ENCODE assay signal across 8 mouse cellular contexts in the genomic region with DNA sequence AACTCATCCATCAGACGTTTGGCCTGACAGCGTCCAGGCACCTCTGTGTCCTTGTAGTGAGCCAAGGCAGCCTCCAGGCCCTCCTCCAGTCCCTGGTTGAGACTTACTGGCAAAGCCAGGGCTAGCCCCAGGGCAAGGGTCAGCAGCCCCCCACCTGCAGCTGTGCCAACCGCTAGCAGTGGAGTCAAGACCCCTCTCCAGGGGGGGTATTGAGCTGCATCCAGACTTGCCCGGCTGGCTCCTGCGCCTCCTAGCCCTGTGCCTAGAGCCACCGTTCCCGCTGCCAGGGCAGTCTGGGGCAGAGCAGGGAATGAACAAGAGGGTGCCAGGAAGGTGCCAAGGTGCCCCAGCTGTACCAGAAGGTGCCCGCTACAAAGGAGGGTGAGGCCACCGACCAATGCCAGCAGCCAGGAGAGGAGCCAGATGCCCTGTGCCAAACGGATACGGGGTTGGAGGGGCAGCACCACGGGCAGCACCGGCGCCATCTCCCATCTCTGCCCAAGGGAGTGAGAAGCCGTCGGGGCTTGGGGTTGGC. TPM values are rescaled to one million over a fixed set of nuclear protein-coding genes. Genes with fewer than 3 reads are reported as not detected.
DNase-seq lines count a peak whose midpoint lies in the region; ATAC-seq and TF ChIP-seq lines count a peak whose summit lies in the region.

No protein-coding gene starts in this region.

- H3K27me3 ChIP-seq in heart, embryonic 14.5 days (ENCODE audit: control insufficient read depth, insufficient read depth, low read length): no peaks in the 10 kb centered on the region
- no peaks in the 10 kb centered on the region for H3K27me3 ChIP-seq in G1E (ENCODE audit: insufficient read depth, low read length)
- no peaks in the 10 kb centered on the region for H3K27me3 ChIP-seq in forebrain, embryonic 10.5 days (ENCODE audit: poor library complexity, severe bottlenecking)
- H3K27me3 ChIP-seq in liver, embryonic 12.5 days (replicated peaks): no peaks in the 10 kb centered on the region

- ATAC-seq in heart, embryonic 14.5 days (ENCODE audit: insufficient number of reproducible peaks, insufficient read depth, low FRiP score, low read depth): 0 out of 2 replicates have a peak, but pooled peaks have one; percentile 7
- ATAC-seq in G1E (ENCODE audit: extremely low read depth, insufficient number of reproducible peaks, low FRiP score, poor library complexity, severe bottlenecking): no peak
- peak; percentile 14; the same call in 1 of the 2 replicates for ATAC-seq in liver, embryonic 12.5 days

- H3K4me1 ChIP-seq in heart, embryonic 14.5 days (ENCODE audit: control insufficient read depth in 2 of 2, insufficient read depth in 2 of 2, low read length in 2 of 2): peaks cover 5 to 8% of the 10 kb centered on the region in 2 experiments; a peak in 3 of 4 replicates
- H3K4me1 ChIP-seq in G1E (ENCODE audit: insufficient read depth, low read depth, low read length): peaks cover 86% of the 10 kb centered on the region
- H3K4me1 ChIP-seq in forebrain, embryonic 10.5 days: peaks cover 28% of the 10 kb centered on the region
- H3K4me1 ChIP-seq in liver, embryonic 12.5 days: peaks cover 55% of the 10 kb centered on the region

- DNase-seq in heart, adult 9 months (ENCODE audit: low spot score in 2 of 2): no peak
- DNase-seq in G1E (ENCODE audit: low spot score): peak; percentile 38
- DNase-seq in forebrain, embryonic 10.5 days (ENCODE audit: extremely low spot score, low spot score): no peak
- no peak for DNase-seq in Muller cell, postnatal 12 days (ENCODE audit: inconsistent ontology term)
- DNase-seq in urinary bladder, postnatal 36 days (ENCODE audit: low spot score in 2 of 2): no peak
- no peak for DNase-seq in kidney, postnatal 36 days

- 0 out of 4 replicates have a peak overlapping the region, but pooled peaks of 1 of the 2 experiments have one; percentile 72 for H3K27ac ChIP-seq in heart, embryonic 14.5 days (replicated peaks in 1 of 2; ENCODE audit: control insufficient read depth in 1 of 2, insufficient read depth in 1 of 2, low read depth in 2 of 2, low read length in 2 of 2)
- H3K27ac ChIP-seq in forebrain, embryonic 10.5 days: peak overlapping the region; percentile 89
- H3K27ac ChIP-seq in liver, embryonic 12.5 days: peak overlapping the region; percentile 92

- WGBS in heart, embryonic 14.5 days: 19% methylated on average over 16 of the region's 16 CpGs
- WGBS in forebrain, embryonic 10.5 days: 11% methylated on average over 16 of the region's 16 CpGs
- 36% methylated on average over 16 of the region's 16 CpGs for WGBS in liver, embryonic 12.5 days (ENCODE audit: insufficient replicate concordance)

- peak overlapping the region; percentile 70 for H3K4me2 ChIP-seq in heart, embryonic 14.5 days (ENCODE audit: low read length)
- peak overlapping the region; percentile 96 for H3K4me2 ChIP-seq in liver, embryonic 12.5 days

- TF ChIP-seq CTCF in G1E (IDR thresholded peaks at IDR 0.05; ENCODE audit: low read depth, low read length): no peak

- peak overlapping the region; percentile 75 to 77 for H3K4me3 ChIP-seq in heart, embryonic 14.5 days (ENCODE audit: control insufficient read depth in 1 of 2, insufficient read depth in 1 of 2, low read depth in 1 of 2, low read length in 2 of 2)
- peak overlapping the region; percentile 90 for H3K4me3 ChIP-seq in G1E (ENCODE audit: low read depth, low read length)
- peak overlapping the region; percentile 77 for H3K4me3 ChIP-seq in forebrain, embryonic 10.5 days
- H3K4me3 ChIP-seq in liver, embryonic 12.5 days: peak overlapping the region; percentile 81

- peaks cover 52% of the 10 kb centered on the region for H3K36me3 ChIP-seq in heart, embryonic 14.5 days (ENCODE audit: control insufficient read depth, insufficient read depth, low read length)
- peaks cover 76% of the 10 kb centered on the region for H3K36me3 ChIP-seq in G1E (replicated peaks)
- peaks cover 57% of the 10 kb centered on the region for H3K36me3 ChIP-seq in forebrain, embryonic 10.5 days (replicated peaks)
- peaks cover 56% of the 10 kb centered on the region for H3K36me3 ChIP-seq in liver, embryonic 12.5 days

- no peaks in the 10 kb centered on the region for H3K9me3 ChIP-seq in heart, embryonic 14.5 days (ENCODE audit: control insufficient read depth, low read length)
- no peaks in the 10 kb centered on the region for H3K9me3 ChIP-seq in G1E (replicated peaks)
- no peaks in the 10 kb centered on the region for H3K9me3 ChIP-seq in forebrain, embryonic 10.5 days
- no peaks in the 10 kb centered on the region for H3K9me3 ChIP-seq in liver, embryonic 12.5 days (replicated peaks)

- H3K9ac ChIP-seq in heart, embryonic 14.5 days (ENCODE audit: low read length): peak overlapping the region; percentile 82
- peak overlapping the region; percentile 83 for H3K9ac ChIP-seq in liver, embryonic 12.5 days

RNA-seq across cellular contexts. Expression of a gene that starts 0.4 kb away (rescaled TPM):
- polyA plus RNA-seq in heart, embryonic 14.5 days (2014; fragmentation: Nextera tagmentation; extraction: Ambion mirVana): 0.94 and 1.6 TPM in 2 replicates
- total RNA-seq in G1E (2014; fragmentation: Nextera tagmentation) (1.1 TPM in 1 of 2 replicates, not detected in the other), G1E (2017) (5.4 and 6.0 TPM in 2 replicates)
- 14.2 and 16.0 TPM in 2 replicates for polyA plus RNA-seq in G1E (2012)
- polyA plus RNA-seq in forebrain, embryonic 10.5 days (2016; fragmentation: Nextera tagmentation; extraction: Ambion mirVana): 3.7 and 3.9 TPM in 2 replicates
- 3.0 and 3.4 TPM in 2 replicates for polyA plus RNA-seq in liver, embryonic 12.5 days (2016; fragmentation: Nextera tagmentation; extraction: Ambion mirVana)

RNA-seq across cellular contexts. Expression of a gene that starts 0.6 kb away (rescaled TPM):
- polyA plus RNA-seq in heart, embryonic 14.5 days (2014; fragmentation: Nextera tagmentation; extraction: Ambion mirVana): 9.0 TPM in 2 replicates
- total RNA-seq in G1E (2014; fragmentation: Nextera tagmentation): 24.7 and 26.3 TPM in 2 replicates
- total RNA-seq in G1E (2017): 40.1 and 42.5 TPM in 2 replicates
- 111 and 114 TPM in 2 replicates for polyA plus RNA-seq in G1E (2012)
- 24.0 and 25.7 TPM in 2 replicates for polyA plus RNA-seq in forebrain, embryonic 10.5 days (2016; fragmentation: Nextera tagmentation; extraction: Ambion mirVana)
- polyA plus RNA-seq in liver, embryonic 12.5 days (2016; fragmentation: Nextera tagmentation; extraction: Ambion mirVana): 21.3 and 23.0 TPM in 2 replicates

RNA-seq across cellular contexts. Expression of a gene that starts 8.6 kb away (rescaled TPM):
- polyA plus RNA-seq in heart, embryonic 14.5 days (2014; fragmentation: Nextera tagmentation; extraction: Ambion mirVana): 27.8 and 34.2 TPM in 2 replicates
- total RNA-seq in G1E (2014; fragmentation: Nextera tagmentation): 70.3 and 75.7 TPM in 2 replicates
- total RNA-seq in G1E (2017): 38.8 and 47.0 TPM in 2 replicates
- 156 and 180 TPM in 2 replicates for polyA plus RNA-seq in G1E (2012)
- polyA plus RNA-seq in forebrain, embryonic 10.5 days (2016; fragmentation: Nextera tagmentation; extraction: Ambion mirVana): 49.6 and 52.2 TPM in 2 replicates
- polyA plus RNA-seq in liver, embryonic 12.5 days (2016; fragmentation: Nextera tagmentation; extraction: Ambion mirVana): 28.4 and 31.7 TPM in 2 replicates

RNA-seq across cellular contexts. Expression of a gene that starts 12.9 kb away (rescaled TPM):
- polyA plus RNA-seq in heart, embryonic 14.5 days (2014; fragmentation: Nextera tagmentation; extraction: Ambion mirVana): 19.8 and 26.5 TPM in 2 replicates
- total RNA-seq in G1E (2014; fragmentation: Nextera tagmentation) (183 and 186 TPM in 2 replicates), G1E (2017) (166 and 177 TPM in 2 replicates)
- polyA plus RNA-seq in G1E (2012): 67.7 and 76.9 TPM in 2 replicates
- 202 and 206 TPM in 2 replicates for polyA plus RNA-seq in forebrain, embryonic 10.5 days (2016; fragmentation: Nextera tagmentation; extraction: Ambion mirVana)
- polyA plus RNA-seq in liver, embryonic 12.5 days (2016; fragmentation: Nextera tagmentation; extraction: Ambion mirVana): 138 and 140 TPM in 2 replicates

RNA-seq across cellular contexts. Expression of a gene that starts 24.9 kb away (rescaled TPM):
- 14.5 and 15.6 TPM in 2 replicates for polyA plus RNA-seq in heart, embryonic 14.5 days (2014; fragmentation: Nextera tagmentation; extraction: Ambion mirVana)
- total RNA-seq in G1E (2014; fragmentation: Nextera tagmentation) (17.8 and 25.6 TPM in 2 replicates), G1E (2017) (32.3 and 37.3 TPM in 2 replicates)
- 60.9 and 74.1 TPM in 2 replicates for polyA plus RNA-seq in G1E (2012)
- polyA plus RNA-seq in forebrain, embryonic 10.5 days (2016; fragmentation: Nextera tagmentation; extraction: Ambion mirVana): 40.2 and 49.1 TPM in 2 replicates
- 26.0 and 27.7 TPM in 2 replicates for polyA plus RNA-seq in liver, embryonic 12.5 days (2016; fragmentation: Nextera tagmentation; extraction: Ambion mirVana)
